ENCODE assay signal across 17 mouse cellular contexts in genomic region chr14:79589401-79589800, GRCm38 (mm10). TPM values are rescaled to one million over a fixed set of nuclear protein-coding genes. Genes with fewer than 3 reads are reported as not detected.
DNase-seq lines count a peak whose midpoint lies in the region; ATAC-seq lines count a peak whose summit lies in the region.
"Had no signal": no experiment of that assay in that cellular context is flagged by ENCODE, and none has a peak within 500 bp of the region (broad histone marks: within the 10 kb centered on the region; RNA-seq: fewer than 3 reads in every experiment).

No protein-coding gene starts in this region.

- no peak overlapping the region for H3K4me3 ChIP-seq in heart, embryonic 12.5 days
- no peak overlapping the region for H3K4me3 ChIP-seq in kidney, embryonic 15.5 days (replicated peaks)

- no peak overlapping the region for H3K27ac ChIP-seq in heart, embryonic 12.5 days (ENCODE audit: poor library complexity, severe bottlenecking)
- no peak overlapping the region for H3K27ac ChIP-seq in kidney, embryonic 15.5 days
- H3K27ac ChIP-seq: embryonic facial prominence, embryonic 15.5 days; hindbrain, embryonic 12.5 days; layer of hippocampus, adult 2 months had no signal

- H3K9me3 ChIP-seq in heart, embryonic 12.5 days (replicated peaks), result no peaks in the 10 kb centered on the region
- no peaks in the 10 kb centered on the region for H3K9me3 ChIP-seq in kidney, embryonic 15.5 days (replicated peaks)
- H3K9me3 ChIP-seq: embryonic facial prominence, embryonic 15.5 days; hindbrain, embryonic 12.5 days had no signal

- ATAC-seq in heart, embryonic 12.5 days (ENCODE audit: insufficient number of reproducible peaks, low FRiP score), result no peak
- ATAC-seq in kidney, embryonic 15.5 days (replicated peaks; ENCODE audit: low FRiP score), result no peak
- ATAC-seq: Patski had no signal

- 83% methylated on average over 6 of the region's 6 CpGs for WGBS in heart, embryonic 12.5 days
- WGBS in kidney, embryonic 15.5 days, result 93% methylated on average over 6 of the region's 6 CpGs

- no peak overlapping the region for H3K9ac ChIP-seq in heart, embryonic 12.5 days
- H3K9ac ChIP-seq in kidney, embryonic 15.5 days, result no peak overlapping the region
- H3K9ac ChIP-seq: embryonic facial prominence, embryonic 15.5 days; hindbrain, embryonic 12.5 days had no signal

- no peaks in the 10 kb centered on the region for H3K27me3 ChIP-seq in heart, embryonic 12.5 days (replicated peaks)
- H3K27me3 ChIP-seq in kidney, embryonic 15.5 days, result no peaks in the 10 kb centered on the region
- H3K27me3 ChIP-seq: embryonic facial prominence, embryonic 15.5 days; hindbrain, embryonic 12.5 days; Patski had no signal

- H3K4me2 ChIP-seq in heart, embryonic 12.5 days, result no peak overlapping the region; the same call in 1 of the 2 replicates
- H3K4me2 ChIP-seq in kidney, embryonic 15.5 days, result peak overlapping the region; percentile 76; the same call in 1 of the 2 replicates

- peaks cover 23% of the 10 kb centered on the region for H3K4me1 ChIP-seq in heart, embryonic 12.5 days (replicated peaks)
- peaks cover 15% of the 10 kb centered on the region for H3K4me1 ChIP-seq in kidney, embryonic 15.5 days

- peak; percentile 80 for DNase-seq in heart, adult 11 months
- no peak for DNase-seq in kidney, postnatal 25 days
- DNase-seq in 416B (ENCODE audit: low read depth) (peak; percentile 55), MEL-GATA-1-ER (ENCODE audit: extremely low read depth, low read depth) (peak; percentile 9)
- DNase-seq in thymus, adult 18-20 months, result no peak
- no peak for DNase-seq in yolk sac, embryonic 10.5 days (ENCODE audit: low spot score)
- DNase-seq: cerebellum, adult 11 months; kidney, adult 9 months; liver; lung, postnatal 14 days; right cerebral cortex, adult 18-20 months had no signal

- H3K36me3 ChIP-seq in heart, embryonic 12.5 days, result peaks cover 20% of the 10 kb centered on the region; the same call in 1 of the 2 replicates
- peaks cover 9% of the 10 kb centered on the region; the same call in 1 of the 2 replicates for H3K36me3 ChIP-seq in kidney, embryonic 15.5 days
- H3K36me3 ChIP-seq: hindbrain, embryonic 12.5 days had no signal

RNA-seq across cellular contexts. Expression of gene Sugt1, which starts 1.9 kb away (rescaled TPM):
- polyA plus RNA-seq in heart, embryonic 12.5 days (2016; fragmentation: Nextera tagmentation; extraction: Ambion mirVana), result 98.9 and 99.1 TPM in 2 replicates
- 122 and 131 TPM in 2 replicates for polyA plus RNA-seq in kidney, embryonic 15.5 days (2015; fragmentation: Nextera tagmentation; extraction: Ambion mirVana)

Comparison
In these comparisons a context has a peak if more than half of its experiments do, and no peak if none do; other contexts are left out.
1. DNase-seq: peak in heart, adult 11 months (single experiment), 416B (single experiment) and MEL-GATA-1-ER (single experiment); none in kidney, postnatal 25 days (0 of 2), thymus, adult 18-20 months (0 of 2) and yolk sac, embryonic 10.5 days (single experiment).